Mouse (Mus musculus) MN1 (cell line): Measurements from ENCODE around the gene Hoxa7.

ENCODE experiments used
- DNase-seq: peaks from one replicate; pipeline ENCODE4 v3.0.0-alpha.2; 2016; ENCODE audit warnings: low spot score

The Hoxa7 gene

GRCm38 (mm10) chr6:52175864-52176263, 45.8 kb downstream of the Hoxa7 start:
- no peak for DNase-seq

GRCm38 (mm10) chr6:52174968-52175751, 46.5 kb downstream of the Hoxa7 start:
- peak; percentile 32 for DNase-seq

GRCm38 (mm10) chr6:52173648-52174047, 48.0 kb downstream of the Hoxa7 start:
- DNase-seq = no peak

GRCm38 (mm10) chr6:52172501-52172900, 49.2 kb downstream of the Hoxa7 start:
- DNase-seq = no peak

- DNase-seq = no peak
Observed at GRCm38 (mm10) chr6:52171938-52172337, 49.7 kb downstream of the Hoxa7 start.

DNA sequence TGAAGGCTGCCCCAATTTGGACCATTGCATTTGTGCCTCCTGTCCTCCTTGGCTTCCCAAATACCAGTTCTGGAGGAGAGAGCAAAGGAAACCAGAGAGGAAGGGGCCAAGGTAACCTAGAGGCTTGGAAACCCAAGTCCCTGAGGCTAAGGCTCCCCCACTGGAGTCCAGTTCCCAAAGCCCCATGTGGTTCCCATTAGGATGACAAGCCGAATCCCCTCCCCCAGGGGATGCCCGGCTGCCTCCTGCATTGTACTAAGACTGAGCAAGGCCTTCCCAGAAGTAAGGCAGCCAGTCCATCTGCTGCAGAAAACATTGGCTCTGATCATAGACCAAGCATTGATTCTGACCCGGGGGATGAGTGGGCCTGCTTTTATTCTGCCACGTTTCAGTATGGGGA, 50.3 kb downstream of the Hoxa7 start:
- no peak for DNase-seq

DNA sequence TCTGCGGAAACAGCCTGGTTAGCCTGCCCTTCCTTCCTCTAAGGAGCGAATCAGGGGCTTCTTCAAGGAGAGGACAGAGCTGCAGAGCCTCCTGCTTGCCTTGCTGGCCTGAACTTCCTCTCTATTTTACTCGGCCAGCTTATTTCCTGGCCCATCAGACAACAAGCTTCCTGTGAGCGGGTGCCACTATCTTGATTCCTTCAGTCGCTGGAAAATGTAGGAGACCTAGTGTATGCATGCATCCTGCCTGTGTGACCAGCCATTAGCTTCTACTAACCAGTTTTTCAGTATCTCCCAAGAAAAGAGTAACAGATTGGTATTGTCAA, 50.8 kb downstream of the Hoxa7 start:
- no peak for DNase-seq

DNA sequence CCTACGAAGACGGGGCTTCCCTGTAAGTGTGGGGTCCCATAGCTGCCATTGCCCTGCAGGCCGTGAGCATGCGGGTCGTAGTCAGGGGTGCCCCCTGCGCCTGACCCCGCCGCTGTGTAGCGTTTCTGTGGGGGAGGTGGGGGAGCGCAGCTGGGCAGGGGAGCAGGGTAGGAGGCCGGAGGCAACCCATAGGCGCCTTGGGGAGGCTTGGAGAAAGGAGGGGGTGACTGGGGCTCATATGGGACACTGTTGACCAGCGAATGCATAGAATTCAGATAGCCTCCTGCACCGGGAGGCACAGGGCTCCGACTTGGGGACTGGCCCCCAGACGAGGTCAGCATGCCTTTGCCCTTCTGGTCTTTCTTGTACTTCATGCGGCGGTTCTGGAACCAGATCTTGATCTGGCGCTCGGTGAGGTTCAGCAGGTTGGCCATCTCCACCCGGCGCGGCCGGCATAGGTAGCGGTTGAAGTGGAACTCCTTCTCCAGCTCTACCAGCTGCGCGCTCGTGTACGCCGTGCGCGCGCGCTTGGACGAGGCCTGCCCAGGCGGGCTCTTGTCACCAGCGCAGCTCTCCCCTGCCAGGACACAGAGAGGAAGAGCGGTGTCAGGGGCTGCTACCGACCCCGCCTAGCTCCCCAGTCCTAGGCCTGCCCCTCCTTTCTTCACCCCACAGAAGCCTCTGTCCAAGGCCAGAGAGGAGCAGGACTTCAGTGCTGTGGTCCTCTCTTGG, 51.3 kb downstream of the Hoxa7 start:
- DNase-seq = no peak

GRCm38 (mm10) chr6:52169499-52170165, 52.0 kb downstream of the Hoxa7 start:
- DNase-seq = no peak

- no peak for DNase-seq
Observed at GRCm38 (mm10) chr6:52168191-52169055, 53.2 kb downstream of the Hoxa7 start.

- no peak for DNase-seq
Observed at GRCm38 (mm10) chr6:52167736-52168161, 53.9 kb downstream of the Hoxa7 start.

DNA sequence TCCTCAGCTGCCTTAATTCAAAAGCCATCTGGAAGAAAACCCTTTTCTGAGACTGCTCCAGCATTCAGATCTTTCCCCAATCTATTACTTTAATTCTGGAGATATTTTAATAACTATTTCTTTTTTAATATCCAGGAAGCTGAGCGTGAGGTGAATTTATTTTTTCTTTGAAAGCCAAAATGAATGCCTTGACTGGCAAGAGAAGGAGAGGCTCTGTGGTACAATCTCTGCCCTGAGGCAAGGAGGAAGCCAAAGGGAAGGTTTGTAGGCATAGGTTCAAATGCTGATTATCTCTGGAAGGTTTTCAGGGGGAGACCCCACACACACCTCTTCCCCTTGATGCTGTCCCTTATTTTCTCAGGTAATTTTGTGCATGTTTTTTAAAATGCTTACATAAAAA, 54.5 kb downstream of the Hoxa7 start:
- no peak for DNase-seq

- no peak for DNase-seq
Observed at GRCm38 (mm10) chr6:52166431-52167077, 55.1 kb downstream of the Hoxa7 start.

GRCm38 (mm10) chr6:52165441-52166370, 55.9 kb downstream of the Hoxa7 start:
- no peak for DNase-seq

GRCm38 (mm10) chr6:52164626-52165440, 56.8 kb downstream of the Hoxa7 start, which contains the start of gene Hoxa2:
TSS of gene Hoxa2 (minus strand) at chr6:52164831.
- DNase-seq = no peak
